Mouse (Mus musculus): ENCODE measurements around the gene Kat7. TPM values are rescaled to one million over a fixed set of nuclear protein-coding genes. Genes with fewer than 3 reads are reported as not detected.

Kat7 gene
- polyA plus RNA-seq (2012; ENCODE audit: insufficient read depth, low replicate concordance), result 0.48 and 11.7 TPM in 2 replicates

- Histone ChIP-seq H3K27me3 (replicated peaks) (no peaks in the 10 kb centered on the region), H3K36me3 (replicated peaks; ENCODE audit: low read length) (peaks cover 22% of the 10 kb centered on the region), H3K4me3 (replicated peaks) (peak within 1 kb of the TSS; percentile 100), H3K9me3 (no peaks in the 10 kb centered on the region), H3K4me1 (peaks cover 39% of the 10 kb centered on the region)
- TF ChIP-seq FLI1 (IDR thresholded peaks at IDR 0.05; ENCODE audit: low read length), result no peak
- no peak for TF ChIP-seq GATA1 (IDR thresholded peaks at IDR 0.05; ENCODE audit: borderline replicate concordance, low read length)
These were observed at the start of gene Kat7 for GRCm38 (mm10) chr11:95310007-95310647. TSS of gene Kat7 (minus strand) at chr11:95310246.

- H3K4me3 ChIP-seq (replicated peaks), result no peak overlapping the region
- H3K27me3 ChIP-seq (replicated peaks), result peaks cover 43% of the 10 kb centered on the region
- TF ChIP-seq FLI1 (IDR thresholded peaks at IDR 0.05; ENCODE audit: low read length) (no peak), GATA1 (IDR thresholded peaks at IDR 0.05; ENCODE audit: borderline replicate concordance, low read length) (no peak)
- no peaks in the 10 kb centered on the region for H3K9me3 ChIP-seq
- peaks cover 37% of the 10 kb centered on the region for H3K36me3 ChIP-seq (replicated peaks; ENCODE audit: low read length)
- H3K4me1 ChIP-seq, result peaks cover 49% of the 10 kb centered on the region
These were observed 48.2 kb upstream of the Kat7 start for GRCm38 (mm10) chr11:95358263-95358662.

- TF ChIP-seq FLI1 (IDR thresholded peaks at IDR 0.05; ENCODE audit: low read length) (no peak), GATA1 (IDR thresholded peaks at IDR 0.05; ENCODE audit: borderline replicate concordance, low read length) (no peak; the same call in 2 of the 3 replicates)
- H3K27me3 ChIP-seq (replicated peaks), result peaks cover 43% of the 10 kb centered on the region
- H3K4me1 ChIP-seq, result peaks cover 58% of the 10 kb centered on the region
- H3K36me3 ChIP-seq (replicated peaks; ENCODE audit: low read length), result peaks cover 45% of the 10 kb centered on the region
- no peaks in the 10 kb centered on the region for H3K9me3 ChIP-seq
- peak overlapping the region; percentile 88 for H3K4me3 ChIP-seq (replicated peaks)
These were observed 46.6 kb upstream of the Kat7 start for GRCm38 (mm10) chr11:95356469-95357273.

GRCm38 (mm10) chr11:95356039-95356438 lies 46.0 kb upstream of the Kat7 start:
- Histone ChIP-seq H3K4me1 (peaks cover 58% of the 10 kb centered on the region), H3K27me3 (replicated peaks) (peaks cover 44% of the 10 kb centered on the region), H3K4me3 (replicated peaks) (peak overlapping the region; percentile 88), H3K36me3 (replicated peaks; ENCODE audit: low read length) (peaks cover 49% of the 10 kb centered on the region), H3K9me3 (no peaks in the 10 kb centered on the region)
- TF ChIP-seq GATA1 (IDR thresholded peaks at IDR 0.05; ENCODE audit: borderline replicate concordance, low read length), result no peak
- TF ChIP-seq FLI1 (IDR thresholded peaks at IDR 0.05; ENCODE audit: low read length), result no peak

- Histone ChIP-seq H3K4me1 (peaks cover 61% of the 10 kb centered on the region), H3K9me3 (no peaks in the 10 kb centered on the region), H3K27me3 (replicated peaks) (peaks cover 46% of the 10 kb centered on the region), H3K4me3 (replicated peaks) (no peak overlapping the region), H3K36me3 (replicated peaks; ENCODE audit: low read length) (peaks cover 51% of the 10 kb centered on the region)
- no peak for TF ChIP-seq GATA1 (IDR thresholded peaks at IDR 0.05; ENCODE audit: borderline replicate concordance, low read length)
- TF ChIP-seq FLI1 (IDR thresholded peaks at IDR 0.05; ENCODE audit: low read length), result no peak
These were observed 45.6 kb upstream of the Kat7 start for GRCm38 (mm10) chr11:95355661-95356011.

- Histone ChIP-seq H3K36me3 (replicated peaks; ENCODE audit: low read length) (peaks cover 52% of the 10 kb centered on the region), H3K4me1 (peaks cover 61% of the 10 kb centered on the region), H3K9me3 (no peaks in the 10 kb centered on the region), H3K27me3 (replicated peaks) (peaks cover 47% of the 10 kb centered on the region), H3K4me3 (replicated peaks) (no peak overlapping the region)
- no peak for TF ChIP-seq FLI1 (IDR thresholded peaks at IDR 0.05; ENCODE audit: low read length)
- TF ChIP-seq GATA1 (IDR thresholded peaks at IDR 0.05; ENCODE audit: borderline replicate concordance, low read length), result no peak
These were observed 45.1 kb upstream of the Kat7 start for GRCm38 (mm10) chr11:95354945-95355660.

GRCm38 (mm10) chr11:95354228-95354944 lies 44.3 kb upstream of the Kat7 start:
- TF ChIP-seq GATA1 (IDR thresholded peaks at IDR 0.05; ENCODE audit: borderline replicate concordance, low read length) (no peak), FLI1 (IDR thresholded peaks at IDR 0.05; ENCODE audit: low read length) (no peak)
- Histone ChIP-seq H3K9me3 (no peaks in the 10 kb centered on the region), H3K27me3 (replicated peaks) (peaks cover 47% of the 10 kb centered on the region), H3K4me3 (replicated peaks) (peak overlapping the region; percentile 50), H3K4me1 (peaks cover 61% of the 10 kb centered on the region), H3K36me3 (replicated peaks; ENCODE audit: low read length) (peaks cover 52% of the 10 kb centered on the region)

- peaks cover 53% of the 10 kb centered on the region for H3K36me3 ChIP-seq (replicated peaks; ENCODE audit: low read length)
- H3K4me1 ChIP-seq, result peaks cover 59% of the 10 kb centered on the region
- no peak overlapping the region for H3K4me3 ChIP-seq (replicated peaks)
- peaks cover 40% of the 10 kb centered on the region for H3K27me3 ChIP-seq (replicated peaks)
- TF ChIP-seq FLI1 (IDR thresholded peaks at IDR 0.05; ENCODE audit: low read length), result no peak
- TF ChIP-seq GATA1 (IDR thresholded peaks at IDR 0.05; ENCODE audit: borderline replicate concordance, low read length), result no peak
- no peaks in the 10 kb centered on the region for H3K9me3 ChIP-seq
These were observed 43.2 kb upstream of the Kat7 start for GRCm38 (mm10) chr11:95353226-95353625.

GRCm38 (mm10) chr11:95352686-95353085 lies 42.6 kb upstream of the Kat7 start:
- no peak for TF ChIP-seq FLI1 (IDR thresholded peaks at IDR 0.05; ENCODE audit: low read length)
- TF ChIP-seq GATA1 (IDR thresholded peaks at IDR 0.05; ENCODE audit: borderline replicate concordance, low read length), result no peak
- H3K4me3 ChIP-seq (replicated peaks), result no peak overlapping the region
- peaks cover 35% of the 10 kb centered on the region for H3K27me3 ChIP-seq (replicated peaks)
- no peaks in the 10 kb centered on the region for H3K9me3 ChIP-seq
- peaks cover 52% of the 10 kb centered on the region for H3K36me3 ChIP-seq (replicated peaks; ENCODE audit: low read length)
- peaks cover 54% of the 10 kb centered on the region for H3K4me1 ChIP-seq

Data from megakaryocyte, embryonic 14.5 days (primary cell).